In the genomic region with DNA sequence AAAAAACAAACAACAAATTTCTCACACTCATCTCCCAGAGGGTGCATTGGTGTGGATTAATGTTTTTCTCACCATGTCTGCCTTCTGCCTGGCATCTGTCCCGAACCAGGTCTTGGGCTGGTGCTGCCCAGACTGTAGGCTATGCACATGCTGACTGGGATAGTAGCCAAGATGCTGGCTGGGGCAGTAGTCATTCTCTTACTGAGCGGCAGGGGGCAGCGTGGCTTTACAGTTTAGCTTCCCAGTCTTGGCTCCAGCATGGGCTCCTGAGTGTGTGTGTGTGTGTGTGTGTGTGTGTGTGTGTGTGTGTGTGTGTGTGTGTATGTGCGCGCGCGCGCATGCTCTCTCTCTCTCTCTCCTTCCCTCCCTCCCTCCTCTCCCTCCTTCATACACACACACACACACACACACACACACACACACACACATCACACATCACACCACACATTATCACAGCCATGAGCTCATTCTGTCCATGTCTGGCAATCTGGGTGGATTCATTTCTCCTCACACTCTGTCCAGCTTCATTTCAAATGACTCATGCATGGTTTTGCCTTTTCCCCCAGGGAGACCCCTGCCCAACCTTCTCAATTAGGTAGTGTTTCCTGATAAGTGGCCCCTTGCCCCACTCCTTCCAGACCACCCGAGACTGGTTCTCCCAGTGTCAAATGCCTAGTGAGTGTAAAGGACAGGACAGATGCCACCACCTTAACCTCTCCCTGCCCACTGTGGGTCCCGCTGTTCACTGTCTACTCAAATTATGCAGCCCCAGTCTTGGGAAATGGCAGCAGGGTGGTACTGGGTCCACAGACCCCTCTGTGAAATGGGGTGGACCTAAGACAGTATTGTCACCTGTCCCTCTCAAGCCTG, we compare ENCODE assay signal across 9 mouse cellular contexts. TPM values are rescaled to one million over a fixed set of nuclear protein-coding genes. Genes with fewer than 3 reads are reported as not detected.
A peak's percentile ranks its signal among the peaks of the same experiment; 100 is the strongest.
DNase-seq lines count a peak whose midpoint lies in the region; ATAC-seq and TF ChIP-seq lines count a peak whose summit lies in the region.
"Had no signal": no experiment of that assay in that cellular context is flagged by ENCODE, and none has a peak within 500 bp of the region (broad histone marks: within the 10 kb centered on the region; RNA-seq: fewer than 3 reads in every experiment).

No protein-coding gene starts in this region.

- peaks cover 11% of the 10 kb centered on the region for H3K9me3 ChIP-seq in CH12.LX (replicated peaks; ENCODE audit: low read length)
- H3K9me3 ChIP-seq: limb, embryonic 13.5 days had no signal

- no peaks in the 10 kb centered on the region for H3K79me2 ChIP-seq in CH12.LX (replicated peaks; ENCODE audit: control insufficient read depth, extremely low read depth, insufficient read depth, poor library complexity, severe bottlenecking)

- TF ChIP-seq POLR2A in CH12.LX (IDR thresholded peaks at IDR 0.05; ENCODE audit: low read depth, low read length), result no peak

- dilution Hi-C loops in CH12.LX (cut with MboI; ENCODE audit: extremely low pct_ligation_motif_present, extremely low pct_unique_long_range_greater_than_20kb, low sequenced_read_pairs), result no loop called here

- TF ChIP-seq RAD21 in CH12.LX (IDR thresholded peaks at IDR 0.05; ENCODE audit: low read depth, low read length), result peak; percentile 81

- peak; percentile 82 for ATAC-seq in granulocyte monocyte progenitor cell, adult 5-6 weeks (replicated peaks; ENCODE audit: poor library complexity, severe bottlenecking)
- no peak for ATAC-seq in erythroid progenitor cell, adult 5-6 weeks (replicated peaks; ENCODE audit: low FRiP score, poor library complexity, severe bottlenecking)

- no peak overlapping the region for H3K4me2 ChIP-seq in CH12.LX (ENCODE audit: insufficient read depth, low read depth, poor library complexity, severe bottlenecking)
- H3K4me2 ChIP-seq: limb, embryonic 13.5 days had no signal

- H3K4me1 ChIP-seq in CH12.LX (ENCODE audit: control insufficient read depth in 1 of 2, insufficient read depth in 2 of 2), result no peaks in the 10 kb centered on the region

- H3K4me3 ChIP-seq in CH12.LX (replicated peaks in 1 of 3; ENCODE audit: low read depth in 2 of 3, low read length in 2 of 3, poor library complexity in 1 of 3), result no peak overlapping the region
- H3K4me3 ChIP-seq: limb, embryonic 13.5 days had no signal

- TF ChIP-seq EP300 in CH12.LX (IDR thresholded peaks at IDR 0.05; ENCODE audit: low read length), result no peak

- in situ Hi-C loops in CH12.LX (cut with MboI; ENCODE audit: low pct_ligation_motif_present, low pct_unique_long_range_greater_than_20kb, low sequenced_read_pairs), result no loop called here

- peaks cover 85% of the 10 kb centered on the region for H3K27me3 ChIP-seq in CH12.LX (replicated peaks)

- H3K36me3 ChIP-seq in CH12.LX (replicated peaks in 1 of 2; ENCODE audit: control insufficient read depth in 1 of 2, insufficient read depth in 1 of 2, low read length in 1 of 2), result no peaks in the 10 kb centered on the region
- H3K36me3 ChIP-seq: limb, embryonic 13.5 days had no signal

- peak; percentile 84 for DNase-seq in CH12.LX (ENCODE audit: extremely low read depth)
- DNase-seq in adrenal gland, adult 2 months, result peak; percentile 87
- DNase-seq in embryo, embryonic 11.5 days (ENCODE audit: low read depth, low spot score), result peak; percentile 63
- DNase-seq in layer of hippocampus, adult 8-10 months (ENCODE audit: low spot score in 2 of 2), result peak; percentile 83 to 92
- DNase-seq in lung, postnatal 4 days, result peak; percentile 89
- DNase-seq in right cerebral cortex, postnatal 14 days, result peak; percentile 83

- no peak overlapping the region for H3K9ac ChIP-seq in CH12.LX (ENCODE audit: insufficient read depth, low read depth)
- H3K9ac ChIP-seq: limb, embryonic 13.5 days had no signal

- H3K27ac ChIP-seq in CH12.LX (ENCODE audit: insufficient read depth, low read depth), result no peak overlapping the region
- H3K27ac ChIP-seq: limb, embryonic 13.5 days had no signal

- TF ChIP-seq CTCF in CH12.LX (conservative IDR thresholded peaks at IDR 0.05 in 1 of 2, IDR thresholded peaks at IDR 0.05 in 1 of 2; ENCODE audit: low read depth in 2 of 2, low read length in 2 of 2), result peak; percentile 33 to 91; a peak in 3 of 4 replicates

TF ChIP-seq in CH12.LX, 34 proteins besides CTCF, POLR2A, EP300 and RAD21:
- no peak for TF ChIP-seq JUN (IDR thresholded peaks at IDR 0.05; ENCODE audit: insufficient read depth, low read depth, low read length)
- peak; percentile 77 for TF ChIP-seq NRF1 (IDR thresholded peaks at IDR 0.05; ENCODE audit: low read depth, low read length)
- peak; percentile 35; the same call in 1 of the 2 replicates for TF ChIP-seq BHLHE40 (IDR thresholded peaks at IDR 0.05; ENCODE audit: low read depth, low read length)
- peak; percentile 40; the same call in 1 of the 2 replicates for TF ChIP-seq ZC3H11A (IDR thresholded peaks at IDR 0.05; ENCODE audit: low read depth, low read length)
- TF ChIP-seq SMC3 (IDR thresholded peaks at IDR 0.05; ENCODE audit: low read depth, low read length), result peak; percentile 89

RNA-seq across cellular contexts. Expression of a gene that starts 3.8 kb away (rescaled TPM):
- total RNA-seq in CH12.LX (2012; rRNA removed) (not detected in 2 replicates), CH12.LX (2014; rRNA removed) (not detected in 2 replicates)
- polyA plus RNA-seq in CH12.LX (2012; ENCODE audit: insufficient read length, low read depth), result not detected in 2 replicates
- 1 to 10 TPM in 1 of 2 experiments, under 1 TPM in 1; 0.58 to 2.7 TPM for total RNA-seq in adrenal gland, adult 2 months (2021)
- 2.4 and 2.6 TPM in 2 replicates for polyA plus RNA-seq in adrenal gland, adult 2 months (2012; rRNA removed)
- total RNA-seq in granulocyte monocyte progenitor cell, adult 5-6 weeks (2014; fragmentation: Nextera tagmentation), result not detected in 2 replicates
- total RNA-seq in granulocyte monocyte progenitor cell, adult 5-6 weeks (2017), result not detected in 2 replicates
- 1 to 10 TPM; 2.9 to 7.3 (median 4.5) TPM for total RNA-seq in layer of hippocampus, adult 8-10 months (2022)
- not detected in 2 replicates for total RNA-seq in erythroid progenitor cell, adult 5-6 weeks (2015; ENCODE audit: low replicate concordance)
- total RNA-seq in erythroid progenitor cell, adult 5-6 weeks (2017; ENCODE audit: low replicate concordance), result not detected in 2 replicates

RNA-seq across cellular contexts. Expression of a gene that starts 12.4 kb away (rescaled TPM):
- not detected in 2 replicates for total RNA-seq in CH12.LX (2012; rRNA removed)
- not detected in 2 replicates for total RNA-seq in CH12.LX (2014; rRNA removed)
- polyA plus RNA-seq in CH12.LX (2012; ENCODE audit: insufficient read length, low read depth), result not detected in 2 replicates
- total RNA-seq in adrenal gland, adult 2 months (2021), result not detected
- not detected in 2 replicates for polyA plus RNA-seq in adrenal gland, adult 2 months (2012; rRNA removed)
- not detected in 2 replicates for total RNA-seq in granulocyte monocyte progenitor cell, adult 5-6 weeks (2014; fragmentation: Nextera tagmentation)
- not detected in 2 replicates for total RNA-seq in granulocyte monocyte progenitor cell, adult 5-6 weeks (2017)
- total RNA-seq in layer of hippocampus, adult 8-10 months (2022), result under 1 TPM in 3 of 4 experiments, not detected in 1; 0.10 to 0.22 (median 0.16) TPM
- not detected in 2 replicates for total RNA-seq in erythroid progenitor cell, adult 5-6 weeks (2015; ENCODE audit: low replicate concordance)
- total RNA-seq in erythroid progenitor cell, adult 5-6 weeks (2017; ENCODE audit: low replicate concordance), result not detected in 2 replicates
